ENCODE assay signal across 15 mouse cellular contexts in genomic region chr17:29465405-29466010, GRCm38 (mm10). TPM values are rescaled to one million over a fixed set of nuclear protein-coding genes. Genes with fewer than 3 reads are reported as not detected.
DNase-seq lines count a peak whose midpoint lies in the region; ATAC-seq and TF ChIP-seq lines count a peak whose summit lies in the region.
"Had no signal": no experiment of that assay in that cellular context is flagged by ENCODE, and none has a peak within 500 bp of the region (broad histone marks: within the 10 kb centered on the region; RNA-seq: fewer than 3 reads in every experiment).

No protein-coding gene starts in this region.

- H3K36me3 ChIP-seq in heart, adult 2 months (ENCODE audit: control insufficient read depth, insufficient read depth, low read length): no peaks in the 10 kb centered on the region
- no peaks in the 10 kb centered on the region for H3K36me3 ChIP-seq in stomach, embryonic 14.5 days (ENCODE audit: control insufficient read depth, insufficient read depth, low read length)
- H3K36me3 ChIP-seq in stomach, postnatal 0 days (ENCODE audit: control insufficient read depth, insufficient read depth, low read length): no peaks in the 10 kb centered on the region
- no peaks in the 10 kb centered on the region for H3K36me3 ChIP-seq in kidney, embryonic 14.5 days (ENCODE audit: control insufficient read depth, insufficient read depth, low read length)
- H3K36me3 ChIP-seq: hindbrain, embryonic 12.5 days; neural tube, embryonic 12.5 days had no signal

- peak overlapping the region; percentile 12; the same call in 1 of the 2 replicates for H3K27ac ChIP-seq in heart, adult 2 months
- peak overlapping the region; percentile 41; the same call in 1 of the 2 replicates for H3K27ac ChIP-seq in stomach, embryonic 14.5 days (ENCODE audit: low read length)
- no peak overlapping the region for H3K27ac ChIP-seq in stomach, postnatal 0 days (replicated peaks)
- peak overlapping the region; percentile 94 for H3K27ac ChIP-seq in kidney, embryonic 14.5 days (ENCODE audit: low read depth, low read length)
- H3K27ac ChIP-seq: macrophage; neural tube, embryonic 12.5 days had no signal

- TF ChIP-seq CTCF in heart, adult 2 months (IDR thresholded peaks at IDR 0.05): no peak
- TF ChIP-seq CTCF in stomach, postnatal 0 days (IDR thresholded peaks at IDR 0.05; ENCODE audit: low read depth): no peak

- intact Hi-C loops in heart, adult 2 months (cut with DNase I): loop anchor here (1.0 kb wide), 1 partner anchor 25 kb away; the partner anchor contains the start of gene Pim1

- H3K4me3 ChIP-seq in heart, adult 2 months: no peak overlapping the region
- H3K4me3 ChIP-seq in stomach, embryonic 14.5 days (ENCODE audit: low read depth, low read length): no peak overlapping the region
- no peak overlapping the region for H3K4me3 ChIP-seq in stomach, postnatal 0 days (ENCODE audit: low read depth, low read length)
- no peak overlapping the region for H3K4me3 ChIP-seq in kidney, embryonic 14.5 days (ENCODE audit: low read length)
- H3K4me3 ChIP-seq: hindbrain, embryonic 12.5 days; neural tube, embryonic 12.5 days had no signal

- no peak overlapping the region for H3K4me2 ChIP-seq in stomach, embryonic 14.5 days (replicated peaks; ENCODE audit: low read depth, low read length)
- no peak overlapping the region for H3K4me2 ChIP-seq in stomach, postnatal 0 days (replicated peaks; ENCODE audit: low read depth)
- H3K4me2 ChIP-seq in kidney, embryonic 14.5 days (replicated peaks; ENCODE audit: low read depth, low read length): no peak overlapping the region

- 45% methylated on average over 9 of the region's 9 CpGs for WGBS in heart, adult 2 months
- WGBS in stomach, embryonic 14.5 days: 37% methylated on average over 9 of the region's 9 CpGs
- 66% methylated on average over 9 of the region's 9 CpGs for WGBS in stomach, postnatal 0 days
- WGBS in kidney, embryonic 14.5 days: 15% methylated on average over 9 of the region's 9 CpGs

- ATAC-seq in stomach, embryonic 14.5 days (ENCODE audit: insufficient number of reproducible peaks, insufficient read depth, low FRiP score, low read depth): no peak
- ATAC-seq in stomach, postnatal 0 days (ENCODE audit: low FRiP score, low TSS enrichment): no peak
- no peak for ATAC-seq in kidney, embryonic 14.5 days (ENCODE audit: low FRiP score, low TSS enrichment)
- ATAC-seq: forebrain, embryonic 14.5 days had no signal

- no peak for DNase-seq in heart, adult 2 months
- DNase-seq in heart, postnatal 4 days: no peak
- no peak for DNase-seq in stomach, postnatal 0 days (ENCODE audit: low spot score)
- peak; percentile 79 for DNase-seq in yolk sac, embryonic 10.5 days (ENCODE audit: low spot score)
- no peak for DNase-seq in right cerebral cortex, postnatal 36 days (ENCODE audit: low spot score in 2 of 2)
- DNase-seq in cerebellum, postnatal 10 days: no peak
- DNase-seq: cerebellum, adult 11 months; right cerebral cortex, postnatal 4 days; thymus, postnatal 14 days had no signal

- H3K4me1 ChIP-seq in heart, adult 2 months (ENCODE audit: control insufficient read depth, insufficient read depth, low read length): peaks cover 3% of the 10 kb centered on the region
- H3K4me1 ChIP-seq in stomach, embryonic 14.5 days (ENCODE audit: control insufficient read depth, insufficient read depth, low read length): peaks cover 22% of the 10 kb centered on the region
- no peaks in the 10 kb centered on the region for H3K4me1 ChIP-seq in stomach, postnatal 0 days (replicated peaks; ENCODE audit: control insufficient read depth, insufficient read depth)
- H3K4me1 ChIP-seq in kidney, embryonic 14.5 days (ENCODE audit: control insufficient read depth, insufficient read depth, low read length): peaks cover 39% of the 10 kb centered on the region

- no peaks in the 10 kb centered on the region for H3K79me2 ChIP-seq in heart, adult 2 months (replicated peaks; ENCODE audit: control insufficient read depth, insufficient read depth, low read length)

- no peak for TF ChIP-seq POLR2A in heart, adult 2 months (IDR thresholded peaks at IDR 0.05; ENCODE audit: insufficient read depth, low read depth, low read length)

- TF ChIP-seq EP300 in heart, adult 2 months (IDR thresholded peaks at IDR 0.05; ENCODE audit: insufficient read depth, low read depth, low read length): no peak
- no peak for TF ChIP-seq EP300 in stomach, postnatal 0 days (optimal IDR thresholded peaks at IDR 0.05)

- H3K27me3 ChIP-seq in heart, adult 2 months (ENCODE audit: control insufficient read depth, insufficient read depth, low read length): no peaks in the 10 kb centered on the region
- no peaks in the 10 kb centered on the region for H3K27me3 ChIP-seq in stomach, embryonic 14.5 days (ENCODE audit: control insufficient read depth, insufficient read depth, low read length)
- H3K27me3 ChIP-seq in stomach, postnatal 0 days (ENCODE audit: control insufficient read depth, insufficient read depth, low read length): no peaks in the 10 kb centered on the region
- no peaks in the 10 kb centered on the region for H3K27me3 ChIP-seq in kidney, embryonic 14.5 days (ENCODE audit: control insufficient read depth, insufficient read depth, low read length)
- H3K27me3 ChIP-seq: neural tube, embryonic 12.5 days had no signal

- no peak overlapping the region for H3K9ac ChIP-seq in heart, adult 2 months (ENCODE audit: low read depth, low read length)
- no peak overlapping the region for H3K9ac ChIP-seq in stomach, embryonic 14.5 days (replicated peaks; ENCODE audit: low read depth, low read length)
- no peak overlapping the region for H3K9ac ChIP-seq in stomach, postnatal 0 days (ENCODE audit: low read length)
- no peak overlapping the region for H3K9ac ChIP-seq in kidney, embryonic 14.5 days (ENCODE audit: low read depth, low read length)
- H3K9ac ChIP-seq: hindbrain, embryonic 12.5 days; neural tube, embryonic 12.5 days had no signal

- no peaks in the 10 kb centered on the region for H3K9me3 ChIP-seq in stomach, embryonic 14.5 days (ENCODE audit: control insufficient read depth, low read depth, low read length)
- no peaks in the 10 kb centered on the region for H3K9me3 ChIP-seq in stomach, postnatal 0 days (ENCODE audit: control insufficient read depth, low read length)
- no peaks in the 10 kb centered on the region for H3K9me3 ChIP-seq in kidney, embryonic 14.5 days (ENCODE audit: control insufficient read depth, low read length)
- H3K9me3 ChIP-seq: hindbrain, embryonic 12.5 days; neural tube, embryonic 12.5 days had no signal

RNA-seq across cellular contexts. Expression of gene Pim1, which starts 25.0 kb away (rescaled TPM):
- 10 to 100 TPM; 17.2 to 20.5 TPM for total RNA-seq in heart, adult 2 months (2021)
- 24.6 and 27.9 TPM in 2 replicates for polyA plus RNA-seq in heart, adult 2 months (2012; rRNA removed)
- total RNA-seq in heart, postnatal 4 days (2021): 10 to 100 TPM; 74.0 to 77.0 TPM
- 10.1 TPM in 2 replicates for polyA plus RNA-seq in stomach, embryonic 14.5 days (2014; fragmentation: Nextera tagmentation; extraction: Ambion mirVana)
- 28.6 and 32.8 TPM in 2 replicates for polyA plus RNA-seq in stomach, postnatal 0 days (2015; fragmentation: Nextera tagmentation; extraction: Ambion mirVana)
- 12.6 and 15.6 TPM in 2 replicates for polyA plus RNA-seq in kidney, embryonic 14.5 days (2014; fragmentation: Nextera tagmentation; extraction: Ambion mirVana)
